Mouse (Mus musculus): ENCODE results near the gene Tmem131.

DNA sequence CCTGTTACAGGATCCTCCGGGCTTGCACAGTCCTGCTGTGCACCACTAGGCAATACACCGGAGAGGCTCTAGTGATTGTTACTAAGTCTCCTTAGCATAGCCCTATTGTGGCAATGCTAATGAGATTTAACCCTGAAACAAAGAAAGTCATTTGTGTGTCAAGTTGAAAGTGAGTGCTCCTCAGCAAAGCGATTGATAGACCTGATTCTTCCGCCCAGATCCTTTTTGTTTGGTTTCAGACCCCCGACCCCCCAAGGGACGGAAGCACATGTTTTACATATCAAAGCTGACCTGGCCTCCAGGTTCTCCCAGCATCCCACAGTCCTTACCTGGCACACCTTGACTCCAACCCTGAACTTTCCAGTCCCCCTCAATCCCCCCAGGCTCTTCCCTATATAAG, 42.4 kb upstream of the Tmem131 start:
- no peak for TF ChIP-seq POLR2A (IDR thresholded peaks at IDR 0.05; ENCODE audit: insufficient read depth, low read depth, low read length)
- TF ChIP-seq CTCF (IDR thresholded peaks at IDR 0.05; ENCODE audit: insufficient read depth, low read depth, low read length) = no peak
